Mouse (Mus musculus) MEL (cell line): ENCODE measurements around the gene Cflar.
"Not testable (repeated sequence)": the region's sequence is repeated elsewhere in the genome, so short reads cannot be mapped to it uniquely, and the experiment has no call there.

ENCODE experiments used
- BHLHE40 ChIP-seq: IDR thresholded peaks from 2 replicates; pipeline ENCODE4 v1.6.1; 2012; ENCODE audit warnings: low read depth, mild to moderate bottlenecking, inconsistent platforms, low read length, improper control_type of control experiment, borderline replicate concordance
- CTCF ChIP-seq, 3 experiments: IDR thresholded peaks in 2 of 3; conservative IDR thresholded peaks in 1 of 3; 2 replicates each; pipeline ENCODE4 v1.5.1; 2011 to 2012; ENCODE audit warnings: low read length in 3 of 3, low read depth in 2 of 3, mild to moderate bottlenecking in 2 of 3, improper control_type of control experiment in 1 of 3, inconsistent platforms in 1 of 3, mixed read lengths in 1 of 3, moderate library complexity in 1 of 3; ENCODE audit not compliant: control insufficient read depth in 1 of 3, insufficient read depth in 1 of 3, poor library complexity in 1 of 3, severe bottlenecking in 1 of 3
- EP300 ChIP-seq, 2 experiments: IDR thresholded peaks; 2 replicates each; pipeline ENCODE4 v1.6.1; 2011; ENCODE audit warnings: improper control_type of control experiment in 2 of 2, low read length in 2 of 2, low read depth in 1 of 2, mild to moderate bottlenecking in 1 of 2
- TCF12 ChIP-seq: IDR thresholded peaks from 2 replicates; pipeline ENCODE4 v1.6.1; 2014; ENCODE audit warnings: low read depth, mild to moderate bottlenecking, inconsistent platforms, low read length, improper control_type of control experiment, moderate library complexity
- ZC3H11A ChIP-seq: IDR thresholded peaks from 2 replicates; pipeline ENCODE4 v1.6.1; 2012; ENCODE audit warnings: low read depth, mild to moderate bottlenecking, inconsistent platforms, low read length, improper control_type of control experiment

DNA sequence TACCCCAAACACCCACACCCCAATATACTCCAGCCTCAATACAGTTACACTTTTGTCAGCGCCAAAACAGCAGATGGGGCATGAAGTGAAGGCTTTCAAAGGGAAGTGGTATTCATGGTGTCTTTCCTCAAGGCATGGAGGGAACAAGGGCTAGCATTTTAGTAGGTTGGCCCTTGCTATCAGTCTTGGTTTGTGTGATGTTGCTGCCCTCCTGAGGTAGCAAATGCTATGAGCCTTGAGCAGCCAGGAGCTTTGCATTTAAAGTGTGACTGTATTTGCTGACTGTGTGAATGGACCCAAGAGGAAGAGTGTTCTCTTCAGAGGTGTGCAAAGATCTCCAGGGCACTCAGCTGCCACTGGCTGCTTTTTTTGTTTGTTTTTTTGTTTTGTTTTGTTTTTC lies 13.7 kb upstream of the Cflar start:
- peak; percentile 5 to 44 (median 25); a peak in 3 of 6 replicates for TF ChIP-seq CTCF (IDR thresholded peaks at IDR 0.05 in 2 of 3, conservative IDR thresholded peaks at IDR 0.05 in 1 of 3; ENCODE audit: control insufficient read depth in 1 of 3, insufficient read depth in 1 of 3, low read depth in 2 of 3, low read length in 3 of 3, poor library complexity in 1 of 3, severe bottlenecking in 1 of 3)
- not testable (repeated sequence) for TF ChIP-seq EP300 (IDR thresholded peaks at IDR 0.05; ENCODE audit: low read depth in 1 of 2, low read length in 2 of 2); TCF12; BHLHE40
- 0 out of 2 replicates have a peak, but pooled peaks have one; percentile 26 for TF ChIP-seq ZC3H11A
